Mouse (Mus musculus) heart, adult 18-20 months (tissue): ENCODE measurements around the gene Tubg2. TPM values are rescaled to one million over a fixed set of nuclear protein-coding genes. Genes with fewer than 3 reads are reported as not detected.

Experiments used
- DNase-seq, 2 experiments: peaks; one replicate each; pipeline ENCODE4 v3.0.0; 2021 to 2022; ENCODE audit warnings: mixed read lengths in 1 of 2
- total RNA-seq, 2 experiments: library from RNA; stranded (reverse); gene quantifications; 2 replicates each; pipeline ENCODE4 v1.2.3; 2021

Tubg2 gene
- total RNA-seq, 2 experiments from 2014 or later = 2.3 to 3.7 TPM

DNA sequence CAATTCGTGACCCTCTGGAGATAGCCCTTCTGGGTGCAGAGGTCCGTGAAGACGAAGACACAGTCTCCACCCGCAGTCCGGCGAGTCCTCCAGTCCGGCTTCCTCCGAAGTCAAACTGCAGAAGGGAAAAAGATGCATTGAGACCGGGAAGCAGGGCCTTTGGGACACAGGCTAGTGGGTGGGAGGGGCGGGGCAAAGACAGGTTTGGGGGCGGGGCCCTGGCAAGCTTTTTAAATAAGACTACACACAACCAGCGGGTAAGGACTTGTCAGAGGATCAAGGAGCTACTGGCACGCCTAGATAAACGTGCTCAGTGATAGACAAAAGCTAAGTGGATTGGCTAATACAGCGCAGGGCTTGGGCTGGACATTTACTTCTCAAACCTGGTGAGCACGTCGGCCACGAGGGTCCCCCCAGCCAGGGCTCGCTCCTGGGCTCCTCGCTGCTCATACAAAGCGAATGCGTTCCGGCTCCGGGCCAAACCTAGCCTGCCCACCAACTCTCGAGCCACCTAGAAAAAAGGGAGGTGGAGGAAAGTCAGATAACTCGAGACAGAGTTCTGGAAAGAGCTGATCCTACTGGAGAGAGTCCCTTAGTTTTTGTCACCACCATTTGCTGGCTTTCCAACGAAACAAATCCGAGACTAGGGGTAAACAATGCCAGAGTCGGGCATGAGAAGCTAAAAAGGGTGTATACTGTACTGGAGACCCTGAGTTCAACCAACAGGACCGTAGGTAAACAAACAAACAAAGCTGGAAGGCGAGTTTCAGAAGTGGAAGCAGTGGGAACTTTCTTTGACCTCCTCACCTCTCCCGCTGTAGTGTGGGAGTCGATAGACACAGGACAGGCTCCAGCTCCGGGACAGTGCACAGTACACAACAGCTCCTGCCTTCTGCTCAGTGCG is 9.2 kb downstream of the Tubg2 start:
- DNase-seq = no peak

DNA sequence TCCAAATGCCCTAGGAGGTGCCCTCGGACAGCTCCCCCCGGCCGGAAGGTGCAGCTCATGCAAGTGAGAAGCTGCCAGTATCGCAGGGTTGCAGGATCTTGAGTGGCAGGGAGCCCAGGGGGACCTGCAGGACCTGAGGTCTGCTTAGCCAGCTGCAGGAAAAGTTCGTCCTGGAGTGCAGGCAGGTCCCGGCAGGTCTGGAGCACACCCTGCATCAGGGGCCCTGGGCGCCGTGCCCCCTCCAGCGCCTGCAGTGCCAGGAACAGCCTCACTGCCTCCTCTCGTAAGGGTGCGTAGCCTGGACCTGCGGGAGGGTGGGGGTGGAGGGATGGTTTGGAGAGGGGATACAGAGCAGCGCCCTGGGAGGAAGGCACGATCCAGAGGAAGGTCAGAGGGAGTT is 10.7 kb downstream of the Tubg2 start:
- DNase-seq = no peak

GRCm38 (mm10) chr11:101167211-101167962 is 11.7 kb downstream of the Tubg2 start:
- DNase-seq = no peak

DNA sequence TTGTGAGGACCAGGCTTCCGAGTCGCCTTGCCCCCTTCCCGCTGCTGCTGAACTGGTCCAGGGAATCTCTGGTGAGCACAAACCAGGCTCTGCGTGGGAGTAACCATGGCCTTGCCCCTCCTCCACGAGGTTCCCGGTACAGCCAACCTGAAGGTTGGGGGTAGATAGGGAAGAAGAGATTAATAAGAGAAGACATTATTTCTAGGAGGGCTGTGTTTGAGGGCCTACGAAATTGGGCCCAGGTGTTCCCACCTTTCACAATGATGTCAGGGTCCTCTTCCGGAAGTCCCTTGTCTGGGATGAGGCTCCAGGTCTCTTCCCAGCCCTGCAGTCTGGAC is 12.2 kb downstream of the Tubg2 start:
- no peak for DNase-seq

DNA sequence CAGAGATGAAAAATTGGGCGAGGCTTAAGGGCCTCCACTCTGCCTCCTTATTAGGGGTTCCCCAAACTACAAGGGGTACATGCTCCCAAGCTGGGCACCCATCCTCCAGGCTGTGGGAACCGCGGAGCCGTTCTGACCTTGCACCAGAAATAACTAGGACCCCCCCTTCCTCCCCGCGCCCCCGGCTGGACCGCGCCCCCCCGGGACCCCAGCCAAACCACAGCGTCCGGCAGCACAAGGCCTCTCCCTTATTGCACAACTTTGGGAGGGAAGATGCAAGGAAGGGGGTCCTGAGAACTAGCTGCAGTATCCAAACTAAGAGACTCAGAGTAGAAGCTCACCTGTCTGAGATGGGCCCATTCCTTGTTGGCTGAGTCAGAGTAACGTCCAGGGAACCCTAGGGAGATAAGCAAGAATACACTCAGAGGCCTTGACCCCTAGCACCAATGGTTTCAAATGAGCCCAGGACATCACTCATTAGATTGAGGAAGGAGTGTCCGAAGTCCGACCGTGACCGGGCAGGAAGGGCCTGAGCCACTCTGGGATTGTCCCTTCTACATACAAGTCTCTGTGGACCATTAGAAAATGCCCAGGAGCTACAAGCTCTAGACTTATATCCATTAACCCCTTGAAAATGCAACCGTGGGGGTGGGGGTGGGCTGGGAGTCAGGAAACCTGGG is 12.7 kb downstream of the Tubg2 start:
- DNase-seq = peak; percentile 77 to 82

DNA sequence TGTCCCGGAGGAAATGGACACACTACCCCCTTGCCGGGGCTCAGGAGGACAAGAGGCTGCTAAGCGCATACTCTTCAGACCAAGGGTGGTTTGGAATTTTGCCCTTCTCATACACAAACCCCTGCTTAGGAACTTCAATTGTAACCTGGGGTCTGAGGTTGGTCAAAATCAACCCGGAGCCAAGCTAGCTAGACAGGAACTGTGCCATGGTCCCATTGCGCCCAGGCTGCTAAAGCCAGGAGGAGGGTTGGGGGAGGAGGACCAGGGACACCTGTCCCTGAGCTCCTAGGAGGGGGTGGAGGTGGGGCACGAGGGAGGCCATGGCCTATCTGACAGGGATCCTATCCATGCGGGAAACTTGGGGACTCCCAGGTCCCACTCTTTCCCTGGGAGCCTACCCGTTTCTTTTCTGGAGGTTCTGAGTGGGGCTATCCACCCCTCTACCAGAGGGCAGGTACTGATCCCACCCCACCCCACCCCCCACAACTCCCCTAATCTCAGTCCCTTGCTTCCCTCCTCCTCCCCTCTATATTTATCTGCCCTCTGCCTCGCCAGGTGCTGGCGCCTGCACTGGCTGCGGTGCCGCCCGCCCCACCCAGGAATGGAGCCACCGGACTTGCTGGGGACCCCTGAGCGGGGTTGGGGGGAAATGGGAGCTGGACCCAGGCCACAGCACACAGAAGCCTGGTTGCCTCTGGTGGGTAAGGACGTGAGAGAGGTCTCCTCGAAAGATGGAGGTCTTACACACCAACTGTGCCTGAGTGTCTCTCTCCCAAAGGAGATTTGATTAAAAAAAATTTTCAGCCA is 13.8 kb downstream of the Tubg2 start:
- DNase-seq = peak; percentile 43 to 56

DNA sequence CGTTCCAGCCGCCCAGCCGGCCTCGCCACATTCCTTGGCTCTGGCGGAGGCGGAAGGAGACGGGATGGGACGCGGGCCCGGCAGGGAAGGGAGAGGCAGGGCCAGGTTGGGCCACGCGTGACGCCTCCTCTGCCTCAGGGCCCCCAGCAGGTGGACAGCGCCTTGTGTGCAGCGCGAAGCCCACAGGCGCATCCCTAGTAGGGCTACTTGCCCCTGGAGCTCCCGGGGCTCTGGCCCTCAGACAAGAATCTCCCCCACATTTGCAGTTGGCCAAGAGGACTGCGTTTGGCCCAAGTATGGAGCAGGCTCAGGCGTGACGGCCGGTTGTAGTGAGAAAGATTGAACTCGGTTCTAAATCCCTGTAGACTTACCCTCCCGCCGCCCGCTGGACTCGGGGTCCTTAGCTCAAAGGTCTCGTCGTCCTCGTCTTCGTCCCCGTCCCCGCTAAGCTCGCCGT is 14.7 kb downstream of the Tubg2 start, which contains the start of gene Cntnap1:
Cntnap1 (plus strand) TSS at position 170 of the 457 bp plus-strand sequence.
- peak; percentile 81 to 82 for DNase-seq

- peak; percentile 93 to 98 for DNase-seq
Measured at GRCm38 (mm10) chr11:101170811-101171610, 15.3 kb downstream of the Tubg2 start, which contains the start of gene Plekhh3. TSS of gene Plekhh3 (minus strand) at chr11:101171351.

- DNase-seq = peak; percentile 85 to 88
Measured at GRCm38 (mm10) chr11:101171721-101172433, 16.2 kb downstream of the Tubg2 start.

DNA sequence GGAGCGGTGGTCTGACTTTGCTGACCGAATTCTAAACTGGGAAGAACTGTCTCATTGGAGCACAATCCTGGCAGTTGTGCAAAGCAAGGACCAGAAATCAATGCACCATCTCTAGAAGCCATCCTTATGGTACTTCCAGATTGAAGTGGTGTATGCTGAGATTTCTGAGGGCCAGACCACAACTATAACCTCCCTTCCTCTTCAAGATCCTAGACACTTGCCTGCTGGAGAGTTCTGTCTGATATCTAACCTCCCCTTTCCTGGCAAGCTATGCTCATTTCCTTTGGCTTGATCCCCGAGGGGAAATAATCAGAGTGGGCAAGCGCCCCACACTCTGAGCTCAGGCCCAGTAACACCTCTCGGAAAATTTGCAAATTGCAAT is 16.7 kb downstream of the Tubg2 start:
- DNase-seq = no peak

DNA sequence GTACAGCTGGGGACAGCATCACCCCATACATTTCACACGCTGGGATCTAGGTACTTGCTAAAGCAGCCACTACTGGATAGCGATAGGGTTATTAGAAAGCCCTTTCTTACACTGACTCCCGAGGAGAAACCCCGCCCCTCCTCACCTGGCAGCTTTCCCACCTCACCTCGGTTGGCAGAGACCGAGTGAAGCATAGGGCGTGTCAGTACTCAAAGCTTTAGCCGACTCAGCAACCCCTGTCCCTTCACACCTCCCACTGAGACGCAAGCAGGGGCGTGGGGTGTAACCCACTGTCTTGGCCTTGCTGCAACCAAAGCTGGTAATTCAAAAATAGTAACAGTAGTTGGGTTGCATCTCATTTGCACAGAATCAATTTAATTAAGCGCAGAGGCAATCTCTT is 17.4 kb downstream of the Tubg2 start:
- peak; percentile 61 to 75 for DNase-seq

GRCm38 (mm10) chr11:101173631-101174388 is 18.1 kb downstream of the Tubg2 start:
- DNase-seq = peak; percentile 87 to 93

DNA sequence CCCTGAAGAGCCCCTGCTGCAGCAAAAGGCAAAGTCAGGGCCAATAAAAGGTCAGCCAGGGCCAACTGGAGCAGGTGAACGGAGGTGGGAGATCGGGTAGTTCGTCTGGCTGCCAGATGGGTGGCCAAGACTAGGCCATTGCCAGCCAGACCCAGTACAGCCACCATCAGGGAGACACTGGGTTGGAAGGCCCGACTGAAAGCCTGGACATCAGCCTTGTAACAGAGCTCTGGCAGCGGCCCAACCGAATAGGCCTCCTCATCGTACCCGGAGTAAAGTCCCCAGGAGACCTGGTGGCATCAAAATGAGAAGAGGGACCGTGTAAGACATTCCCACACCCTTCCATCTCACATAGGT is 18.7 kb downstream of the Tubg2 start:
- DNase-seq = peak in 1 of 2 experiments; percentile 35

- DNase-seq = peak; percentile 37 to 58
Measured at GRCm38 (mm10) chr11:101174851-101175628, 19.3 kb downstream of the Tubg2 start, which contains the start of gene Ccr10. TSS of gene Ccr10 (minus strand) at chr11:101175443.

- peak in 1 of 2 experiments; percentile 43 for DNase-seq
Measured at GRCm38 (mm10) chr11:101175636-101176116, 20.0 kb downstream of the Tubg2 start.

GRCm38 (mm10) chr11:101176117-101176691 is 20.5 kb downstream of the Tubg2 start:
- DNase-seq = peak; percentile 68 to 70

DNA sequence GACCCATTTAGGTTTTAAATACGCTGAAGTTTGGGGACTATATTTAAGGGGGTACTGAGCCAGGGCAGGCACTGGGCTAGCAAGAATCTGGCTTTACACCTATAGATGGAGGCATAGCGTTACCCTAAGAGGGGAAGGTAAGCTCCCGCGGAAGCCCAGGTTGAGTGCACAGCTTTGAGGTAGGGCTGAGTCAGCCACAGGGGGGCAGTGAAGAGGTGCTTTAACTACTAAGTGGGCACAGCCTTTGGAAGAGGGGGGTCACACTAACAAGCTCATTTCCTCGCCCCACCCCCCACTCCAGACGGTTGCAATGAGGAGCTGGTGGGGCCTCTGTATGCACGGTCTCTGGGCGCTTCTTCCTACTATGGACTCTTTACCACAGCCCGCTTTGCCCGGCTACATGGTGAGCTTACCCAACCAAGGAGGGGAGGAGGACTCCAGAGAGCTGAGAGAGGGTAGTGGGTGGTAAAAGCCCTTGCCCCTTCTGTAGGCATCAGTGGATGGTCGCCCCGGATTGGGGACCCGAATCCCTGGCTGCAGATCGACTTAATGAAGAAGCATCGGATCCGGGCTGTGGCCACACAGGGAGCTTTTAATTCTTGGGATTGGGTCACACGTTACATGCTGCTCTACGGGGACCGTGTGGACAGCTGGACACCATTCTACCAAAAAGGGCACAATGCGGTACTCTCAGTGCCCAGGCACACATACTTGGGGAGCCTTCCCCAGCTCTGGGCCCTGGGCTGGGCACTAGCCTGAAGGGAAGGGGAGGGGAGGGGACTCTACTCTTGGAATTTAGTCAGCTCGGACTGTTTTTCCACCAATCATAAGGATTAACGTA is 21.4 kb downstream of the Tubg2 start:
- peak; percentile 36 to 75 for DNase-seq
